Mouse (Mus musculus) MEL (cell line): Measurements from ENCODE around the gene Ddx58. TPM values are rescaled to one million over a fixed set of nuclear protein-coding genes. Genes with fewer than 3 reads are reported as not detected.

Experiments used
- DNase-seq: peaks from one replicate; pipeline ENCODE4 v3.0.0; 2011; ENCODE audit warnings: low read depth, low spot score
- H3K27ac ChIP-seq: 2 replicates; pipeline ENCODE4 v1.5.1; 2012; ENCODE audit warnings: low read depth, mild to moderate bottlenecking, control low read depth, low read length, moderate library complexity; ENCODE audit not compliant: control insufficient read depth
- H3K27me3 ChIP-seq, 2 experiments: fragments of 150-350 bp in 1 of 2; sonication (generic) in 1 of 2; 2 replicates each; pipeline ENCODE4 v1.6.1; 2012; ENCODE audit warnings: low read length in 2 of 2, mild to moderate bottlenecking in 2 of 2, improper control_type of control experiment in 1 of 2, moderate library complexity in 1 of 2; ENCODE audit not compliant: insufficient read depth in 2 of 2, control insufficient read depth in 1 of 2
- H3K36me3 ChIP-seq, 2 experiments: 2 replicates each; pipeline ENCODE4 v1.6.1; 2012 to 2014; ENCODE audit warnings: low read length in 2 of 2, improper control_type of control experiment in 1 of 2, inconsistent platforms in 1 of 2, mild to moderate bottlenecking in 1 of 2; ENCODE audit not compliant: insufficient read depth in 2 of 2, control insufficient read depth in 1 of 2
- H3K4me1 ChIP-seq, 2 experiments: fragments of 150-350 bp in 1 of 2; sonication (generic) in 1 of 2; 2 replicates each; pipeline ENCODE4 v1.6.1; 2012; ENCODE audit warnings: low read length in 2 of 2, improper control_type of control experiment in 1 of 2, mild to moderate bottlenecking in 1 of 2; ENCODE audit not compliant: insufficient read depth in 2 of 2, control insufficient read depth in 1 of 2
- H3K4me3 ChIP-seq, 2 experiments: fragments of 150-350 bp in 1 of 2; sonication (generic) in 1 of 2; 2 replicates each; pipeline ENCODE4 v1.5.1; 2012; ENCODE audit warnings: low read depth in 2 of 2, low read length in 2 of 2, mild to moderate bottlenecking in 2 of 2, moderate library complexity in 2 of 2, control low read depth in 1 of 2, improper control_type of control experiment in 1 of 2; ENCODE audit not compliant: control insufficient read depth in 1 of 2, insufficient read depth in 1 of 2
- H3K79me2 ChIP-seq: 2 replicates; pipeline ENCODE4 v1.6.1; 2012; ENCODE audit warnings: mild to moderate bottlenecking, low read length, moderate library complexity; ENCODE audit not compliant: control insufficient read depth, poor library complexity, insufficient read depth
- H3K9ac ChIP-seq: 2 replicates; pipeline ENCODE4 v1.6.1; 2012; ENCODE audit warnings: low read depth, mild to moderate bottlenecking, control low read depth, low read length, moderate library complexity; ENCODE audit not compliant: control insufficient read depth, poor library complexity, severe bottlenecking
- H3K9me3 ChIP-seq: fragments of 150-350 bp; sonication (generic); replicated peaks from 2 replicates; pipeline ENCODE4 v1.6.1; 2012; ENCODE audit warnings: mild to moderate bottlenecking, low read length, improper control_type of control experiment, moderate library complexity; ENCODE audit not compliant: insufficient read depth
- CHD1 ChIP-seq: IDR thresholded peaks from 2 replicates; pipeline ENCODE4 v1.6.1; 2012; ENCODE audit warnings: low read depth, mild to moderate bottlenecking, inconsistent platforms, low read length, improper control_type of control experiment
- ELF1 ChIP-seq: IDR thresholded peaks from 2 replicates; pipeline ENCODE4 v1.6.1; 2014; ENCODE audit warnings: low read depth, mild to moderate bottlenecking, inconsistent platforms, low read length, improper control_type of control experiment, moderate library complexity
- EP300 ChIP-seq, 2 experiments: IDR thresholded peaks; 2 replicates each; pipeline ENCODE4 v1.6.1; 2011; ENCODE audit warnings: improper control_type of control experiment in 2 of 2, low read length in 2 of 2, low read depth in 1 of 2, mild to moderate bottlenecking in 1 of 2
- GABPA ChIP-seq: IDR thresholded peaks from 2 replicates; pipeline ENCODE4 v1.6.1; 2012; ENCODE audit warnings: low read depth, mild to moderate bottlenecking, inconsistent platforms, low read length, improper control_type of control experiment, moderate library complexity
- GATA1 ChIP-seq: IDR thresholded peaks from 2 replicates; pipeline ENCODE4 v1.6.1; 2011; ENCODE audit warnings: low read depth, low read length, improper control_type of control experiment
- HCFC1 ChIP-seq: IDR thresholded peaks from 2 replicates; pipeline ENCODE4 v1.6.1; 2012; ENCODE audit warnings: low read depth, mild to moderate bottlenecking, inconsistent platforms, low read length, improper control_type of control experiment, moderate library complexity
- KAT2A ChIP-seq: conservative IDR thresholded peaks from 2 replicates; pipeline ENCODE4 v1.6.1; 2012; ENCODE audit warnings: low read depth, low read length, improper control_type of control experiment, inconsistent platforms
- MEF2A ChIP-seq: IDR thresholded peaks from 2 replicates; pipeline ENCODE4 v1.6.1; 2014; ENCODE audit warnings: low read depth, mild to moderate bottlenecking, inconsistent platforms, low read length, improper control_type of control experiment; ENCODE audit not compliant: poor library complexity, insufficient replicate concordance, severe bottlenecking; ENCODE audit errors: extremely low read depth
- MYC ChIP-seq: IDR thresholded peaks from 2 replicates; pipeline ENCODE4 v1.6.1; 2011; ENCODE audit warnings: low read depth, mild to moderate bottlenecking, low read length, improper control_type of control experiment, moderate library complexity
- NELFE ChIP-seq: IDR thresholded peaks from 2 replicates; pipeline ENCODE4 v1.6.1; 2011; ENCODE audit warnings: low read depth, low read length, improper control_type of control experiment
- NRF1 ChIP-seq: IDR thresholded peaks from 2 replicates; pipeline ENCODE4 v1.6.1; 2014; ENCODE audit warnings: low read depth, mild to moderate bottlenecking, inconsistent platforms, low read length, improper control_type of control experiment, moderate library complexity; ENCODE audit not compliant: poor library complexity, insufficient read depth, severe bottlenecking
- POLR2AphosphoS2 ChIP-seq: IDR thresholded peaks from 2 replicates; pipeline ENCODE4 v1.6.1; 2011; ENCODE audit warnings: low read length, improper control_type of control experiment
- POLR2AphosphoS5 ChIP-seq: IDR thresholded peaks from 2 replicates; pipeline ENCODE4 v1.6.1; 2012; ENCODE audit warnings: low read depth, borderline replicate concordance, mild to moderate bottlenecking, inconsistent platforms, low read length, moderate library complexity, mixed read lengths
- RAD21 ChIP-seq: IDR thresholded peaks from 2 replicates; pipeline ENCODE4 v1.6.1; 2011; ENCODE audit warnings: mild to moderate bottlenecking, low read depth, low read length, improper control_type of control experiment
- RCOR1 ChIP-seq: IDR thresholded peaks from 2 replicates; pipeline ENCODE4 v1.6.1; 2012; ENCODE audit warnings: low read depth, mild to moderate bottlenecking, inconsistent platforms, low read length, improper control_type of control experiment
- SMC3 ChIP-seq: IDR thresholded peaks from 2 replicates; pipeline ENCODE4 v1.6.1; 2011; ENCODE audit warnings: low read depth, low read length, improper control_type of control experiment
- TAL1 ChIP-seq: IDR thresholded peaks from 2 replicates; pipeline ENCODE4 v1.6.1; 2012; ENCODE audit warnings: mild to moderate bottlenecking, inconsistent platforms, low read length, moderate library complexity, mixed read lengths
- TBP ChIP-seq: IDR thresholded peaks from 2 replicates; pipeline ENCODE4 v1.8.0; 2011; ENCODE audit warnings: low read depth, low read length, improper control_type of control experiment
- TCF12 ChIP-seq: IDR thresholded peaks from 2 replicates; pipeline ENCODE4 v1.6.1; 2014; ENCODE audit warnings: low read depth, mild to moderate bottlenecking, inconsistent platforms, low read length, improper control_type of control experiment, moderate library complexity
- UBTF ChIP-seq: IDR thresholded peaks from 2 replicates; pipeline ENCODE4 v1.6.1; 2012; ENCODE audit warnings: low read depth, mild to moderate bottlenecking, inconsistent platforms, low read length, improper control_type of control experiment, moderate library complexity, borderline replicate concordance; ENCODE audit not compliant: insufficient read depth
- USF1 ChIP-seq: IDR thresholded peaks from 2 replicates; pipeline ENCODE4 v1.6.1; 2014; ENCODE audit warnings: low read depth, mild to moderate bottlenecking, inconsistent platforms, low read length, improper control_type of control experiment, moderate library complexity
- ZKSCAN1 ChIP-seq: IDR thresholded peaks from 2 replicates; pipeline ENCODE4 v1.6.1; 2012; ENCODE audit warnings: low read depth, mild to moderate bottlenecking, inconsistent platforms, low read length, improper control_type of control experiment, moderate library complexity
- ZNF384 ChIP-seq: IDR thresholded peaks from 2 replicates; pipeline ENCODE4 v1.6.1; 2012; ENCODE audit warnings: low read depth, mild to moderate bottlenecking, inconsistent platforms, low read length, improper control_type of control experiment
- polyA plus RNA-seq, 2 experiments: library from polyadenylated mRNA; stranded (reverse) in 1 of 2; unstranded in 1 of 2; fragments of >175 nt in 1 of 2; fragments of >200 nt in 1 of 2; gene quantifications; 2 replicates each; pipeline versions ENCODE4 v1.2.1 to v1.2.4; 2012; ENCODE audit warnings: low replicate concordance in 2 of 2, low read depth in 1 of 2; ENCODE audit not compliant: insufficient read length in 2 of 2, insufficient read depth in 1 of 2, missing spikeins in 1 of 2
- total RNA-seq: library from RNA; depleted of rRNA; stranded (reverse); fragments of 300-350 nt; gene quantifications from 2 replicates; pipeline ENCODE4 v1.2.3, GENCODE M21; 2012

The Ddx58 gene
- total and polyA plus RNA-seq, 3 experiments: 0.58 to 1.0 TPM; not detected in 1

DNA sequence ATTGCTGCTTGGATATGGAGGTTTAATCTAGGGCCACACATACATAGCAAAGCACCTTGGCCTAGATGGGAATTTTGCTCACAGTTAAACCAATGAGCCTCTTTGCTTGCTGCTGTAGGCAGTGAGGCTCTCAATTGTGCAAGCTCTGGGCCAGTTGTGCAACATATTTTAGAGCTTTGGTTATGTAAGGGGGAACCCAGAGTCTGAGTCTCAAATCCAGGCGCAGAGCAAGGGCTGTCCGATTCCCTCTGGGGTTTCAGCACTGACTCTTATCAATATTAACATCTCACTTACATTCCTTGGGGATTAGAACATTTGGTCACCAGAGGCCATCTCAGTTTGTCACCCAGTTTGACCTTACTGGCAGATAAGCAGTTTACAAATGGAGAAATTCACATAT, 83.5 kb downstream of the Ddx58 start:
- no peak overlapping the region for H3K4me3 ChIP-seq
- H3K27me3 ChIP-seq: no peaks in the 10 kb centered on the region
- H3K79me2 ChIP-seq: no peaks in the 10 kb centered on the region
- H3K9ac ChIP-seq: no peak overlapping the region
- DNase-seq: no peak
- H3K4me1 ChIP-seq: no peaks in the 10 kb centered on the region
- TF ChIP-seq SMC3 (no peak), HCFC1 (no peak), POLR2AphosphoS5 (no peak), RAD21 (no peak), TCF12 (no peak), KAT2A (no peak), CHD1 (no peak), NRF1 (no peak), TBP (no peak), GABPA (no peak), TAL1 (no peak), RCOR1 (no peak), MYC (no peak), EP300 (IDR thresholded peaks at IDR 0.05; ENCODE audit: low read depth in 1 of 2, low read length in 2 of 2) (no peak), UBTF (no peak), ELF1 (no peak)
- H3K27ac ChIP-seq: no peak overlapping the region
- no peaks in the 10 kb centered on the region for H3K9me3 ChIP-seq
- no peaks in the 10 kb centered on the region for H3K36me3 ChIP-seq

DNA sequence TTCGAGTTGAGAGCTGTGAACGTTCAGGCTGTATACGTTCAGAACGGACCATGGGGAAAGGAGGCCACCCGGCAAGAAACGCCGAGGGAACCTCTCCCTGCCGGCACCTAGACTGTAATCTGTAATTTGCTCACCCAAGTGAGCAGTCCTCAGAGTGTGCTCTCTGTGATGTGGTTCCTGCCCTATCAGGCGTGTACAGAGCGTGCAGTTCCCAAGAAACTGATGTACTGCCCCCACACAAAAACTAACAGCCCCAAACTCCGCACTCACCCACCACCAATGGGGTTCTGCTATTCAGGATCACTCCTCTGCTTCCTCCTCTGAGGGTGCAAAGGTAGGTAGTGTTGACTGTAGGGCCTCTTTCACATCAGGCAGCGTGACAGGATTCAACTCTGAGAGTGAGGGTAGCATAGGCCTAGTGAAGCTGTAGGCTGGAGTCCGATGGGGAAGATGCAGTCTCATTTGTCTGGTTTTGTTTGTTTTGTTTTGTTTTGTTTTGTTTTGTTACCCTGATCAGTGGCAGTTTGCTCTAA, 84.1 kb downstream of the Ddx58 start:
- H3K9ac ChIP-seq: no peak overlapping the region
- H3K4me3 ChIP-seq: no peak overlapping the region
- DNase-seq: no peak
- H3K9me3 ChIP-seq: no peaks in the 10 kb centered on the region
- H3K36me3 ChIP-seq: no peaks in the 10 kb centered on the region
- no peak overlapping the region for H3K27ac ChIP-seq
- H3K27me3 ChIP-seq: no peaks in the 10 kb centered on the region
- TF ChIP-seq NELFE (no peak), POLR2AphosphoS2 (no peak), MYC (no peak), ZKSCAN1 (no peak), EP300 (IDR thresholded peaks at IDR 0.05; ENCODE audit: low read depth in 1 of 2, low read length in 2 of 2) (no peak), MEF2A (no peak), NRF1 (no peak), UBTF (no peak), GABPA (no peak), HCFC1 (no peak), RCOR1 (no peak), GATA1 (no peak), USF1 (no peak), ZNF384 (no peak), CHD1 (no peak)
- H3K4me1 ChIP-seq: no peaks in the 10 kb centered on the region
- no peaks in the 10 kb centered on the region for H3K79me2 ChIP-seq
